Mouse (Mus musculus): ENCODE measurements around the gene Rhou. TPM values are rescaled to one million over a fixed set of nuclear protein-coding genes. Genes with fewer than 3 reads are reported as not detected.
"Not testable (repeated sequence)": the region's sequence is repeated elsewhere in the genome, so short reads cannot be mapped to it uniquely, and the experiment has no call there.

Rhou gene
- polyA plus RNA-seq, 1 experiment from 2014 or later, result 10.1 TPM

GRCm38 (mm10) chr8:123628968-123629755, 24.6 kb upstream of the Rhou start:
- H3K27me3 ChIP-seq (ENCODE audit: control insufficient read depth, insufficient read depth, low read depth, low read length), result peaks cover 18% of the 10 kb centered on the region
- H3K9me3 ChIP-seq (replicated peaks; ENCODE audit: control insufficient read depth, low read length, poor library complexity, severe bottlenecking), result no peaks in the 10 kb centered on the region
- 0 out of 2 replicates have a peak overlapping the region, but pooled peaks have one; percentile 53 for H3K9ac ChIP-seq (ENCODE audit: low read depth, low read length)
- H3K27ac ChIP-seq (ENCODE audit: low read length), result no peak overlapping the region
- H3K36me3 ChIP-seq (ENCODE audit: control insufficient read depth, insufficient read depth, low read length), result no peaks in the 10 kb centered on the region
- peak overlapping the region; percentile 25 for H3K4me3 ChIP-seq (ENCODE audit: low read depth, low read length)
- 12% methylated on average over 19 of the region's 19 CpGs for WGBS
- peak; percentile 25; the same call in 1 of the 2 replicates for ATAC-seq
- peak overlapping the region; percentile 63 for H3K4me2 ChIP-seq (ENCODE audit: low read length)
- H3K4me1 ChIP-seq (ENCODE audit: control insufficient read depth, insufficient read depth, low read length), result peaks cover 10% of the 10 kb centered on the region

- Histone ChIP-seq H3K27me3 (ENCODE audit: control insufficient read depth, insufficient read depth, low read depth, low read length) (peaks cover 9% of the 10 kb centered on the region), H3K9me3 (replicated peaks; ENCODE audit: control insufficient read depth, low read length, poor library complexity, severe bottlenecking) (no peaks in the 10 kb centered on the region), H3K36me3 (ENCODE audit: control insufficient read depth, insufficient read depth, low read length) (no peaks in the 10 kb centered on the region), H3K4me2 (ENCODE audit: low read length) (peak overlapping the region; percentile 43; the same call in 1 of the 2 replicates), H3K27ac (ENCODE audit: low read length) (no peak overlapping the region), H3K4me3 (ENCODE audit: low read depth, low read length) (no peak overlapping the region; the same call in 1 of the 2 replicates), H3K4me1 (ENCODE audit: control insufficient read depth, insufficient read depth, low read length) (peaks cover 10% of the 10 kb centered on the region), H3K9ac (ENCODE audit: low read depth, low read length) (no peak overlapping the region)
- 53% methylated on average over 10 of the region's 10 CpGs for WGBS
- ATAC-seq, result no peak
Measured at GRCm38 (mm10) chr8:123630058-123630457, 23.7 kb upstream of the Rhou start.

GRCm38 (mm10) chr8:123630841-123631251, 22.9 kb upstream of the Rhou start:
- peak overlapping the region; percentile 12 for H3K4me3 ChIP-seq (ENCODE audit: low read depth, low read length)
- H3K4me1 ChIP-seq (ENCODE audit: control insufficient read depth, insufficient read depth, low read length), result peaks cover 10% of the 10 kb centered on the region
- H3K27ac ChIP-seq (ENCODE audit: low read length), result no peak overlapping the region
- peak overlapping the region; percentile 43 for H3K4me2 ChIP-seq (ENCODE audit: low read length)
- H3K9me3 ChIP-seq (replicated peaks; ENCODE audit: control insufficient read depth, low read length, poor library complexity, severe bottlenecking), result no peaks in the 10 kb centered on the region
- no peak overlapping the region for H3K9ac ChIP-seq (ENCODE audit: low read depth, low read length)
- H3K27me3 ChIP-seq (ENCODE audit: control insufficient read depth, insufficient read depth, low read depth, low read length), result peaks cover 2% of the 10 kb centered on the region
- 34% methylated on average over 12 of the region's 12 CpGs for WGBS
- no peaks in the 10 kb centered on the region for H3K36me3 ChIP-seq (ENCODE audit: control insufficient read depth, insufficient read depth, low read length)
- ATAC-seq, result no peak

- not testable (repeated sequence) for H3K9me3 ChIP-seq (replicated peaks; ENCODE audit: control insufficient read depth, low read length, poor library complexity, severe bottlenecking); H3K4me2 ChIP-seq (ENCODE audit: low read length); ATAC-seq; H3K36me3 ChIP-seq (ENCODE audit: control insufficient read depth, insufficient read depth, low read length); H3K4me1 ChIP-seq (ENCODE audit: control insufficient read depth, insufficient read depth, low read length); H3K27me3 ChIP-seq (ENCODE audit: control insufficient read depth, insufficient read depth, low read depth, low read length); H3K4me3 ChIP-seq (ENCODE audit: low read depth, low read length); H3K27ac ChIP-seq (ENCODE audit: low read length); H3K9ac ChIP-seq (ENCODE audit: low read depth, low read length)
- 61% methylated on average over 3 of the region's 3 CpGs for WGBS
Measured at GRCm38 (mm10) chr8:123631746-123632145, 22.0 kb upstream of the Rhou start.

- Histone ChIP-seq H3K27ac (ENCODE audit: low read length) (no peak overlapping the region), H3K4me3 (ENCODE audit: low read depth, low read length) (no peak overlapping the region), H3K27me3 (ENCODE audit: control insufficient read depth, insufficient read depth, low read depth, low read length) (no peaks in the 10 kb centered on the region; the same call in 1 of the 2 replicates), H3K36me3 (ENCODE audit: control insufficient read depth, insufficient read depth, low read length) (no peaks in the 10 kb centered on the region), H3K4me1 (ENCODE audit: control insufficient read depth, insufficient read depth, low read length) (peaks cover 10% of the 10 kb centered on the region), H3K9ac (ENCODE audit: low read depth, low read length) (no peak overlapping the region), H3K9me3 (replicated peaks; ENCODE audit: control insufficient read depth, low read length, poor library complexity, severe bottlenecking) (no peaks in the 10 kb centered on the region), H3K4me2 (ENCODE audit: low read length) (no peak overlapping the region)
- whole genome bisulfite sequencing, result 86% methylated on average over 4 of the region's 4 CpGs
- no peak for ATAC-seq
Measured at GRCm38 (mm10) chr8:123632257-123632656, 21.5 kb upstream of the Rhou start.

GRCm38 (mm10) chr8:123633801-123634200, 19.9 kb upstream of the Rhou start:
- Histone ChIP-seq H3K9me3 (replicated peaks; ENCODE audit: control insufficient read depth, low read length, poor library complexity, severe bottlenecking) (no peaks in the 10 kb centered on the region), H3K4me1 (ENCODE audit: control insufficient read depth, insufficient read depth, low read length) (peaks cover 5% of the 10 kb centered on the region), H3K27me3 (ENCODE audit: control insufficient read depth, insufficient read depth, low read depth, low read length) (no peaks in the 10 kb centered on the region; the same call in 1 of the 2 replicates), H3K4me3 (ENCODE audit: low read depth, low read length) (no peak overlapping the region), H3K9ac (ENCODE audit: low read depth, low read length) (no peak overlapping the region), H3K4me2 (ENCODE audit: low read length) (no peak overlapping the region), H3K27ac (ENCODE audit: low read length) (no peak overlapping the region), H3K36me3 (ENCODE audit: control insufficient read depth, insufficient read depth, low read length) (no peaks in the 10 kb centered on the region)
- ATAC-seq, result no peak
- 76% methylated on average over 7 of the region's 7 CpGs for WGBS

- ATAC-seq, result no peak
- Histone ChIP-seq H3K27ac (ENCODE audit: low read length) (no peak overlapping the region), H3K27me3 (ENCODE audit: control insufficient read depth, insufficient read depth, low read depth, low read length) (no peaks in the 10 kb centered on the region; the same call in 1 of the 2 replicates), H3K9me3 (replicated peaks; ENCODE audit: control insufficient read depth, low read length, poor library complexity, severe bottlenecking) (no peaks in the 10 kb centered on the region), H3K4me1 (ENCODE audit: control insufficient read depth, insufficient read depth, low read length) (no peaks in the 10 kb centered on the region), H3K4me2 (ENCODE audit: low read length) (no peak overlapping the region), H3K4me3 (ENCODE audit: low read depth, low read length) (no peak overlapping the region), H3K9ac (ENCODE audit: low read depth, low read length) (no peak overlapping the region), H3K36me3 (ENCODE audit: control insufficient read depth, insufficient read depth, low read length) (no peaks in the 10 kb centered on the region)
- WGBS, result 50% methylated on average over 3 of the region's 3 CpGs
Measured at GRCm38 (mm10) chr8:123634395-123635131, 19.2 kb upstream of the Rhou start.

- Histone ChIP-seq H3K4me3 (ENCODE audit: low read depth, low read length) (no peak overlapping the region), H3K4me2 (ENCODE audit: low read length) (no peak overlapping the region), H3K9ac (ENCODE audit: low read depth, low read length) (no peak overlapping the region), H3K36me3 (ENCODE audit: control insufficient read depth, insufficient read depth, low read length) (no peaks in the 10 kb centered on the region), H3K9me3 (replicated peaks; ENCODE audit: control insufficient read depth, low read length, poor library complexity, severe bottlenecking) (no peaks in the 10 kb centered on the region), H3K27me3 (ENCODE audit: control insufficient read depth, insufficient read depth, low read depth, low read length) (no peaks in the 10 kb centered on the region; the same call in 1 of the 2 replicates), H3K27ac (ENCODE audit: low read length) (no peak overlapping the region), H3K4me1 (ENCODE audit: control insufficient read depth, insufficient read depth, low read length) (no peaks in the 10 kb centered on the region)
- WGBS, result 86% methylated on average over 11 of the region's 11 CpGs
- ATAC-seq, result no peak
Measured at GRCm38 (mm10) chr8:123635671-123636070, 18.1 kb upstream of the Rhou start.
